Mouse (Mus musculus) testis, adult 2 months (tissue): Measurements from ENCODE around the gene Aprt.

Experiments used
- CTCF ChIP-seq: fragments of 200-500 bp; IDR thresholded peaks from 2 replicates; pipeline ENCODE4 v1.5.1; 2012; ENCODE audit warnings: low read depth, mild to moderate bottlenecking, inconsistent platforms, low read length, moderate library complexity; ENCODE audit not compliant: control insufficient read depth, insufficient read depth, insufficient replicate concordance
- POLR2A ChIP-seq: fragments of 200-500 bp; IDR thresholded peaks from 2 replicates; pipeline ENCODE4 v1.6.1; 2012; ENCODE audit warnings: low read depth, mild to moderate bottlenecking, inconsistent platforms, low read length, moderate library complexity; ENCODE audit not compliant: control insufficient read depth

DNA sequence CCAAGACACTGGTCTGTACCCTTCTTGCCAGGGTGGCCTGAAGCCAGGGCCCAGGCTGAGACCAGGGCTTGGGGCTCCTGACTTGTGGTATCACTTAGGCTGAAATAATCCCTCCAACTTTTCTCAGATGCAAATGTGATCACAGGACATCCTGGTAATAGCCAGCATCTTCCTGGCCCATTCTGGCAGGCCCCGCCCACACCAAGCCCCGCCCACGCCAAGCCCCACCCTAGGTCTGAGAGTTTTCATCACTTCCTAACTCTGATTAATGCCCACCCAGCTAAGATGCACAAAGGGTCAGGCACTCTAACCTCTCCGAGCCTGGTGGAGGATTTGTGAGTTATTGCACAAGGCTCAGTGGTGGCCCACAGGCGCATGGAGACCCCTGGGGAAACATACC, 43.7 kb upstream of the Aprt start:
- TF ChIP-seq CTCF (no peak), POLR2A (no peak)
